Mouse (Mus musculus) liver, embryonic 14.5 days (tissue): ENCODE measurements at regions not wholly inside any gene's neighbourhood (a gene's known extent, or its start where the extent isn't known, plus 50 kb on each side); places are given as distances from the start of the nearest gene placed in this dataset.

Experiments
- CTCF ChIP-seq: IDR thresholded peaks from 2 replicates; pipeline ENCODE4 v1.5.1; 2016; ENCODE audit warnings: antibody characterized with exemption, low read depth, control low read depth
- EP300 ChIP-seq: IDR thresholded peaks from 2 replicates; pipeline ENCODE4 v1.6.1; 2016; ENCODE audit warnings: antibody characterized with exemption, low read depth

- TF ChIP-seq CTCF (no peak), EP300 (no peak)
Observed at GRCm38 (mm10) chr12:43772766-43773165, 437.4 kb downstream of the Dnajb9 start.
